Mouse (Mus musculus) Muller cell, postnatal 12 days (primary cell): ENCODE measurements around the gene Pogk.
A peak's percentile ranks its signal among the peaks of the same experiment; 100 is the strongest.

Source experiments
- DNase-seq: peaks from one replicate; pipeline ENCODE4 v3.0.0-alpha.2; 2015; ENCODE audit errors: inconsistent ontology term

Pogk gene

DNA sequence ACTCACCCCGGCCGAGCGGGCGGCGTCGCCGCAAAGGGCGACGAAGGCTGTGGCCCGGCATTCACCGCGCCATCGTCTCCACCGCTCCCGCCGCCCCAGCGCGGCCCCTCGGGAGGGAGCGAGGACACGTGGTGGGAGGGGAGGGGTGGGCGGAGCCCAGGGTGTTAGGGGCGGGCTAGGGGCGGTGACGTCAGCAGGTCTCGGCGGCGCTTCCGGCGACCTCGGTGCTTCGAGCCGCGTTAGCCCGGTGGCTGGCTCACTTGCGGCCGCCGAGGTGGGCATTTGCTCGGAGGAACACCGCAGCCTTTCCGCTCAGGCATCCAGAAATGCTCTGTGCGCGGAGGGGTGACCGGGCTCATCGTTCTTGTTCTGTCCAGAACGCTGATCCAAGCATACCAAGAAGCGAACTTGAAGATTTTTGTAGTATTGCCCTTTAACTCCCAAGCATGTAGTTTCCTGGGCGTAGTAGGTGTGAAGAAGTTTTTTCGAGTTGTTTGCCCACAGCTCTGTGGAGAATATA, at the start of gene Pogk:
Gene Pogk, minus strand, starts transcription at position 163 of the 520 bp plus-strand sequence.
- DNase-seq, result peak; percentile 93

DNA sequence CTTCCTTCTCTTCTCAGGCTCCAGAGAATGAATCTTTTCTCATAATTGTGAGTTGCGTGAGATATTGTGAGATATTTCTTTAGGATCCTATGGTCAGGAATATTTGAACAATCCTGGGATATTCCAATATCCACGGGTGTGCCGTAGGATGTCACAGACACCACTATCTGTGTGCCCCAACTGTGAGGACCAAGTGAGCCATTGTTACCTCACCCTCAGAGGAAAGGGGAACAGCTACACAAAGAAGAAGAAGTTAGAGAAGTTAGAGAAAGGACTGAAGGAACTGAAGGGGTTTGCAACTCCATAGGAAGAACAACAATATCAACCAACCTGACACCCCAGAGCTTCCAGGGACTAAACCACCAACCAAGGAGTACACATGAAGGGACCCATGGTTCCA, 32.3 kb upstream of the Pogk start:
- no peak for DNase-seq

DNA sequence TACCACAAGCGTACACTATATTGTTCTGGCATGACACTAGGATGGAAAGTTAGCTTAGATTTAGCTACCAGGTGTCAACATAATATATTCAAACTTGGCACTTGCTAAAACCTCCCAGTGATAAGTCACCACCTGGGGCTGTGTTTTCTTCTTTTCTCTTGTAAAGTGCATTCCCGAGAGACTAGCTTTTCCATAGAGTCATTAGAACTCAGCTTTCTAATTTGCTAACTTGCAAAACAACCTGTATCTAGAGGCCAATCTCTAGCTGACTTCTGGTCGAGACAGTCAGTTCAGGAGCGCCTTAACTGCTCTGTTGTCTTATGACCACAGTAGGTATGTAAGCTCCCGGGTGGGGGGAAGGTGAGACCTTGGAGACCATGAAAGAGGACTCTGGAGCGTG, 29.8 kb upstream of the Pogk start:
- DNase-seq, result no peak

DNA sequence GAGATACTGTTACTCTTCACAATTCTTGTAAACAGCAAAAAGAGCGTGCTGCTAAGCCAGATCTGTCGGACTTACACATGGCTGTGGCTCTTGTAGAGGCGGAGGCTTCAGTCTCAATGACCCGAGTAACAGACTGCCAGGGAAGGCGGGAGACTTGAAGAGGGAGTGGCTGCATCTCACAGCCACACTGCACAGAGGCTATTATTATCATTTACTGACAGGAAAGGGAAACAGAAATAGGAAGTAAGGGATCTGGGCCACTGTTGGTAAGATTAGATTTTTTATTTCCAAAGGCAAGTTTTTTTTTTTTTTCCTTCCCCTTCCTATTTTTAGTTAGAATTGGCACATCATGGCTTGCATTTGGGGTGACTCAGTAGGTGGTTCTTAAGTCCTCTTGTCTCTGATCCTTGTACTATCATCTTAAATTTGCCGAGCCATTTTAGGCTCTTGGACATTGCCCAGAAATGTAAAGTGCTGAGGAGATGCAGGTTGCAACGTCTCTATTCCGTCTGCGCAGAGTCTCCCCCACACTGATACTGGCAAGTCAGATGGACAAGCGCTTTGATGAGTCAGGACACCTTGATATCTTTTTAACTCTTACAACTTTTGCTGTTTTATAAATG, 20.3 kb upstream of the Pogk start:
- DNase-seq, result no peak

DNA sequence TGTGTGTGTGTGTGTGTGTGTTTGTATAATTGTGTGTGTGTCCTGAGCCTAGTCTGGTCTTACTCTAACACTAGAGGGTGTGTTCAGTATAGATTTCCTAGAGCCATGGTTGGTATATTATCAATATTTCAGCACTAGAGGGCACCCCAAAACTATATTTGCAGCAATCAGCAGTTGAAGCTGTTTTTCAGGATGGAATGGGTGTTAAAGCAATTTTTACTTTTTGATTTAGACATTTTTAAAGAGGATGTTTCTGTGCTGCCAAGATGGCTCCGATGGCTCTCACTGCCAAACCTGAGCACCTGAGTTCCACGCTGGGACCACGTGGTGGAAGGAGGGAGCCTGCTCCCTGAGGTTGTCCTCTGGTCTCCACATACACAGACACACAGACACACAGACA, 19.4 kb upstream of the Pogk start:
- peak; percentile 26 for DNase-seq

DNA sequence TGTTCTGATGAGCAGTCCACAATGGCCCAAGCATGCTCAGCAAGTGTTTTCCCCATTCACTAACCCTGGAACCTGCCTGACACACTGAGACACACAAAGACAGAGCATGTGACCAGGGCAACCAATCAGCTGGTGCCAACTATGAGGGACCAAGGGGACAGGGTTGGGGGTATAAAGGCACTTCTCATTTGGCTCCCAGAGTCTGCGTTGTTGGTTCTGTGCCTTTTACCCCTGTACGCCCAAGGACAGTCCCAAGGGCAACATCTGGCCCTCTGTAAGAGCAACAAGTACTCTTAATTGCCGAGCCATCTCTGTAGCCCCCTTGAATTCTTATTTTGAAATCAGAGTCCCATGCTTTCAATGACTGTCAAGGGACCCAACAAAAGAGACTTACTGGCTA, 2.6 kb upstream of the Pogk start:
- no peak for DNase-seq

DNA sequence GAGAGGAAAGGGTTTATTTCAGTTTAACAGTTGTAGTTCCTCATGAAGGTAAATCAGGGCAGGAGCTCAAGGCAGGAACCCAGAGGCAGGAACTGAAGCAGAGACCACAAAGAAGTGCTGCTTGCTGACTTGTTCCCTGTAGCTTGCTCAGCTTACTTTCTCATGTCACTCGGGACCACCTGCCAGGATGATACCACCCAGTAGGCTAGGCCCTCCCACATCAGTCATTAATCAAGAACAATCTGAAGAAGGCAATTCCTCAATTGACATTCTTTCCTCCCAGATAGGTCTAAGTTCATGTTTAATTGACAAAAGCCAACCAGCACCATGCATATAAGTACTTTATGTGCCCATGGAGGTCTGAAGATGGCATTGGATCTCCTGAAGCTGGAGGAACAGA, 1.9 kb upstream of the Pogk start:
- no peak for DNase-seq

DNA sequence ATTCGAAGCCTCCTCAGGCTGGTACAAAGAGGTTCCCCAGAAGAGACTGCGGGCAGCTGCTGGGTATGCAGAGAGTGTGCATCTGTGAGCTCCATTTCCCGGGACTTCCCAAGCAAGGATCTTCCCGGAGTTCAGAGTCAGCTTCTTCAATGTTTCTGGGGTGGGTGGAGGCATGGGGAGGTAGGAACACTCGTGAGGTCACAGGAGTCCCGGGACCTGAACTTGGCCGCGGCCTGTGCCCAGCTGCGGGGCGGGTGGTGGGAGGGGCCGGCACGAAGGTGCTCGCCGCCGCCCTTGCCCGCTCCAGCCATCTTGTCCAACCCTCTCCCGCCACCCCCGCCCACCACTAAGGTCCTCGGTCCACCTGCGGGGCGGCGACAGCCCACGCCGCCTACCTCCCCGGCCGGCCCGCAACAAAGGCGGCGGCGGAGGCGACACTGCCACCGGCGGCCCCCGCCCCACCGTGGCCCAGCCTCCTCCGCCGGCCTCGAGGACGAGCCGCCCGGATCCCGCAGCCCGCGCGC, 424 bp downstream of the Pogk start:
- peak; percentile 67 for DNase-seq

DNA sequence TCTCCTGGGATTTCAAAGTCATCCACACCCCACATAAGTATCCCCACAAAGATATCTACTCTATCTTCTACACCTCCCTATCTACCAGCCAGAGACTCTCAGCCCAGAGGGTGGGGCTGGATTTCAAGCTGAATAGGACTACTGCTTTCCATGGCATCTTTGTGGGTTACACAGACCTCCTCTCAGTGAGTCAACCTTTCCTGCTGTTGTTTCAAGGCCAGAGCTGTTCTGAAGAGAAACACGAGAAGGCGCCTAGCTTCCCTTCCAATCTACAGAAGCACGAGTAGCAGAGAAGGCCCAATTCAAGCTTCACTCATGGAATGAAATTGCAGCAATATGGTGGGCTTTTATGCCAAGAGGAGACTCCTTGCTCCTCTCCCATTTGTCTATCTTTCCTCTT, 5.8 kb downstream of the Pogk start:
- DNase-seq, result no peak

DNA sequence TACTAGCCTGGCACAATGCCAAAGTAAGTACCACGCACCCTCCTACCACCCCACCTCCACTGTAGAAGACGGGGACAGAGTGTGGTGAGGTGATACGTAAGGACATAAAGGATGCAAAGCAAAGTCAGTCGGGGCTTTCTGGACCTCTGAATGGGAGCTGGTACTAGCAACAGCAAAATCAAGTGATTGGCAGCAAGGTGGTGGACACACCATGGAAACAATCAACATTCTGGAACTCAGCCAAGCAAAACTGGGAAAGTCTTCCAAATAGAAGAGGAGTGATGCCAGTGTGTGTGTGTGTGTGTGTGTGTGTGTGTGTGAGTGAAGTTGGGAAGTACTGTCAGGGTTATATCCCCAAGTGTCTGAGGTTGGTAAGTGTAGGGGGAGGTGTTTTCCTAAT, 7.7 kb downstream of the Pogk start:
- DNase-seq, result peak; percentile 59

DNA sequence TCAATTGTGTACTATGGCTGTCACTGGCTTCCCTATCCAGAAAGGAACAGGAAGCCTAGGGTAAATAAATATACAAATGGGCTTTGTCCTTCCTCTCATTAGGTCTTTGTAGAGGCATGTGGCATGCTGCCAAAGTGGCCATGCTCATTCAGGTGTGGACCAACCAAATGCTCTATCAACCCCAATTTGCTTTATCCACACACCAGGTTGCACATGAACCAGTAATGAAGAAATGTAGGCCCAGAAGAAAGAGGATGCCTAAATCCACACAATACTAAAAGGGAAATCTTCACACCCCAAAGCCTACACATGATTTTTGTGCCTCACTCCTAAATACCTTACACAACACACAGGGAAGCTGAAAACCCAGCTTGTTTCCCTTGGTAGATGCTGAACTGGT, 8.2 kb downstream of the Pogk start:
- peak; percentile 42 for DNase-seq

DNA sequence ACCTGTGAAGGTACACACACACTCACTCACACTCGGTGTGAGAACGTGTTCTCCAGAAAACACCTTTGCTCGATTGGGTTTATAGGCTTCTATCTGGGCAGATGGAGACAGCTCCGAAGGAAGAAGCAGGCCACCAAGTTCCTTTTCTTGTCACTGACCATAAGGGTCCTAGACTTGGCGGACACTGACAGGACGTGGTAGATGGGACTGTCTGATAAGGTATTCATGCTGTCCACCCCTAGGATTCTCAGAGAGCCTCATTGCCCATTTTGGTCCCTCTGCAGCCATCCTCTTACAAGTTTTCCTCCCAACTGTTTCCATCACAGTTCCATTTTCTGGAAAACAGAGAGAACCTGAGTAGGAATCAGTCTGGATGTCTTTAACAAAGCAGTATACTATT, 13.3 kb downstream of the Pogk start:
- DNase-seq, result no peak

DNA sequence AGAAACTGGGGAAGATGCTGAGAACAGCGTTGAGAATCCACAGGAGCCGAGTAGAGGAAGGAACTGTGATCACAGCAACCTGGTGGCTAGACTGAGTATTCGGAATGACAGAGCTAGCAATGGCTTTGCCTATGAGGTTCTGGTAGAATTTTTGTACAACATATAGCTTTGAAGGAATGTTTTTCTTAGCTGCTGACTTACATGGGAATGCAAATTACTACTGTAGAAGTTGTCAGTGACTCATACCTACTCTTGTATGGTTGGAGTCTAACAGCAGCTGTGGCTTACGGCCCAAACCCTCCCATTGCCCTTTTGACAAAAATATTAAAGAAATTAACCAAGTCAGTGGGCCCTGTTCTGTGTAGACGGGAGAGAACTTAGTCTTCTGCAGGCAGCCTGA, 14.0 kb downstream of the Pogk start:
- DNase-seq, result no peak

DNA sequence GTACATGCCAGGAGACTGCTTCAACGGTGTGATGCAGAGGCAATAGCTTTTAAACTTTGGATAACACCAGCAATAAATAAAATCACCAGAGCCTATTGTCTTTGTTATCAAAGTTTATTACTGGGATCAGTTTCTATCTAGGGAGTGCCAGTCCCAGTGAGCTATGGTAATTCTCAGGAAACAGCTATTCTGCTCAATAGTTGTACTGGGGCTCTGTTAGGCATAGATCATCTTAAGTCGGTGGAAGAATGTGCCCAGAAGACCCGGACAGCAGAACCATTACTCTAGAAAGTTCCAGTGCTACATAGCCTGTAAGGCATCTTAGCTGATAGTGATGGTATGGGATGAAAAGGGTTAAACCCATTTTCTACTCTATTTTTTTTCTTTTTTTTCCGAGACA, 14.9 kb downstream of the Pogk start:
- no peak for DNase-seq

DNA sequence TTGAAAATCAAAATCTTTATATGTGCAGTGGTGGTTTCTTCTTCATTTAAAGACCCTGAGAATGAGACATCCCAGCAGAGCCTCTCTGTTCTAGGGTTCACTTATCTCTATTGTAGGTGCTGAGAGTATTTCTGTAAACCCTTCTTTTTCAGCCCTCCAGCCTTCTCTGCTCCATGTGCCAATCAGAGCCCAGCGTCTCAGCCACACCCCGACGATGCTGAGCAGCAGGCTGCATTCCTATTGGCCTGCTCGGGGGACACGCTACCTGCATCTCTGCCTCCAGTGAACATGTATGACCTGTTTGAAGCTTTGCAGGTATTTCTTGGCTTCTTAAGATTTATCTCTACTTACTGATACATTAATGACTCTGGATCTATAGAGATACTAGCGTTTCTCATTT, 18.0 kb downstream of the Pogk start:
- no peak for DNase-seq

DNA sequence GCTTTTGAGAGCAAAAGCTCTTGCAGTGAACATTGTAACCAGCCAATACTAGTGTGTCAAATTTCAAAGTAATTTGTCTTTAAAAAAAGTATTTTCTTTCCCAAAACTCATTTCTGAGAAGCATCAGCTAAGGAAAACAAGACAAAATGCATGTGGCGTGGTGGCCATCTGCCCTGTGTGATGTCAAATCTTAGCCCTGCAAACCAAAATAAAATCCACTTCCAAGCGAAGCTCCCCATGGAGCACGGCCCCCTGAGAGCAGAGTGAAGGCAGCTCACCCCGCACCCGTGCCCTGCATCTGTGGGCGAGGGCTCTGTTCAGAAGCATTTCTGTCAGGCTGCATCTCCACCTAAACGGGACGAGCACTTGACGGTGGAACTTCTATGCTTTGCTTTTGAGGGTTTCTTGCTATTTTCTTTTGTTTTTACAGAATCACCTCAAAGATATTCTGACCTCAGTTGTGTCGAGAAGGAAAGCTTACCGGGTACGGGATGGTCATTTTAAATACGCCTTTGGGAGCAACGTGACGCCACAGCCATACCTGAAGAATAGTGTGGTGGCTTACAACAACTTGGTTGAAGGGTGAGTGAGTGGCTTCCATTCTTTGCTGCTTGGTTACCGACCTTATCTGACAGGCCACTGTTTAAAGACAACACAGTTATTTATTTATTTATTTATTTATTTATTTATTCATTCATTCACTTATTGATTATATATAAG, 20.1 kb downstream of the Pogk start:
- no peak for DNase-seq

DNA sequence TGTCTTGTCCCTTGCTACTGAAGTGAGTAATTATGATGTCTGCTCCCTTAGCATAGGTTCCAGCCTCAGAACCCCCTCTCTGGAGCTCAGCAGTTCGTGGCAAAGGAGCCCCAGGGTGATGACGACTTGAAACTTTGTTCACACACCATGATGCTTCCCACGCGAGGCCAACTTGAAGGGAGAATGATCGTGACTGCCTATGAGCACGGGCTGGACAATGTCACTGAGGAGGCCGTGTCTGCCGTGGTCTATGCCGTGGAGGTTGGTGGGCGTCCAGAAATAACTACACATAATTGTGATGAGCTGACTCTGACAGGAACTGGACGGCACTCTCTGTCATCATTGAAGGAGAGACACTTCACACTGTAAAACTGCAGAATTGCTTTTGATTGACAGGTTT, 21.2 kb downstream of the Pogk start:
- DNase-seq, result no peak

DNA sequence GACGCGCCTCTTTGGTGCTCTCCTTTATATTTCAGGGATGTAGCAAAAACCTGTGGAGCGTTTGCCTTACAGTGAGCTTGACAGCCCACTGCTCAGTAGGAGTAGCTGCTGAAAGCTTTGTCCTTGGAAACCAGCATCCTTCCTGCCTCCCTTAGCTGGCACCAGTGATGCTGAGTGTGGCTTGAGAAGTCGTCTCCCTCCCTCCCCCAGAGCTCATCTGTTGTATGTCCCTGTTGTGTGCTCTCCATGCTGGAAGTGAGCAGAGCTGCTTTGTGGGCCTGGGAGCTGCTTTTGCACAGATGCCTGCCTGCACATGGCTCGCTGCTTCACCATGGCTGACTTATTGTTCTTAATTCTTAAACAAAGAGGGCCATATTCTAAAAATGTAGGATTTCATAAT, 24.2 kb downstream of the Pogk start:
- DNase-seq, result no peak

DNA sequence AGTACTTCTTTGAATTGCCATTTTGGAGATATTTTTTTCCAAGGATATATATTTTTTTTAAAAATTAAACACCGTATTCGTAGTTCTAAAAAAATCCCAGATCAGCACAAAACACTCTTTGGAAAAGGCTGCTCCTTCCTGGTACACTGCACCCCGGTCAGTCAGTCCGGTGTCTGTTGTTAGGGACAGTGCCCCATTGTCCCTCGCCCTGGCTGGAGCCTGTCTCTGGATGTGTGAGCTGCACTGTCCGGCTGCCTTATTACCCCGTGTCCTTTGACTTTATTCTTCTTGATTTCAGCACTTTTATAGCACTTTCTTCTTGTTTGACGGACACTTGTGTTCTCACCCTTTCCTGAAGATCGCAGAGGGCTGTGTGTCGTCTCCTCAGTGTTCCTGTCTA, 25.0 kb downstream of the Pogk start:
- DNase-seq, result no peak

DNA sequence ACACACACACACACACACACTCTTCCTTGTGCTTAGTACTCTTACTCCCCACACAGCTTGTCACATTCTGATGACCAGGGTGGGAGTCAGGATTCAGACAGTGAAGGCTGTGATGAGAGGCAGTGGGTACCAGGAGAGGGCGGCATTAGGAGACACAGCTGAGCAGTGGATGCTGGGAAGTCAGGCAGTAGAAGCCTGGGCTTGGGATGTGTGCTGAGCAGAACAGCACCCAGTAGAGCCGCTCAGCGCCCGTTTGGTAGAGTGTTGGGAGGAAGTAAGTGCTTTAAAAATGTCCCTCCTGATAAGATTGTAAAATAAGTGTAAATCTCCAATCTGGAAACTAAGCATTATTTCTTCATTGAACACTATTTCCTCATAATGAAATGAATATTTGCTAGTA, 27.0 kb downstream of the Pogk start:
- DNase-seq, result no peak

DNA sequence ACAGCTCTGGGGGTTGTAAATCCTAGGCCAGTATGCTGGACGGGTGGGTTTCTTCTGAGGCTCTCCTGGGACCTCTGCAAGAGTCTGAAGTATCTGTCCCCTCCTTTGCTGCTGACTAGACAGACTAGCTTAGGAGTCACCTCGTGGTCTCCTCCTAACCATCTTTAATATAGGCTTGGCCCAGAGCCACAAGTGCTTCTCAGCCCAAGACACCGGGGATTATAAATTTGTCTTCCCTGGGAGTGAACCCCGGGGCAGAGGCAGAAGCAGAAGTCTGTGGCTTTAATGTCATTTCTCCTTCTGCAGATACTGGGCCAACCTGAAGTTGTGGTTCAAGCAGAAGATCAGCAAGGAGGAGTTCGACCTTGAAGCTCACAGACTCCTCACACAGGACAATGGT, 27.8 kb downstream of the Pogk start:
- DNase-seq, result no peak

DNA sequence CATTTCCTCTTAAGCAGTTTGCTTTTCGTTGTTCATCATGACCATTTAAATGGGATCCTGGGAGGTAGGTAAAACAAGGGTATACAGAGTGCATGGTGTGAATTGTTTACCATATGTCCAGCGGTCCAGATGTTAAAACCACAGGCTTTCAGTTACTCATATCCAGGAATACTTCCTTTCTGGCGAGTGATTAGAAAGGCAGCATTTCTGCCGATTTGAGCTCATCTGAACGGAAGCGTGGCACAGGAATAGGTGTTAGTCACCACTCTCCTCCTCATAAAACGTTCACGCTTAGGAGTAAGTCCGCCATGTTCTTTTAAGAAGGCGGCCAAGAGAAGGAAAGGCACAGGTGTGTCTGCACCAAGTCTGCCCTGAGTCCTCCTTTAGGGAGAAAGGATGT, 28.3 kb downstream of the Pogk start:
- DNase-seq, result no peak

DNA sequence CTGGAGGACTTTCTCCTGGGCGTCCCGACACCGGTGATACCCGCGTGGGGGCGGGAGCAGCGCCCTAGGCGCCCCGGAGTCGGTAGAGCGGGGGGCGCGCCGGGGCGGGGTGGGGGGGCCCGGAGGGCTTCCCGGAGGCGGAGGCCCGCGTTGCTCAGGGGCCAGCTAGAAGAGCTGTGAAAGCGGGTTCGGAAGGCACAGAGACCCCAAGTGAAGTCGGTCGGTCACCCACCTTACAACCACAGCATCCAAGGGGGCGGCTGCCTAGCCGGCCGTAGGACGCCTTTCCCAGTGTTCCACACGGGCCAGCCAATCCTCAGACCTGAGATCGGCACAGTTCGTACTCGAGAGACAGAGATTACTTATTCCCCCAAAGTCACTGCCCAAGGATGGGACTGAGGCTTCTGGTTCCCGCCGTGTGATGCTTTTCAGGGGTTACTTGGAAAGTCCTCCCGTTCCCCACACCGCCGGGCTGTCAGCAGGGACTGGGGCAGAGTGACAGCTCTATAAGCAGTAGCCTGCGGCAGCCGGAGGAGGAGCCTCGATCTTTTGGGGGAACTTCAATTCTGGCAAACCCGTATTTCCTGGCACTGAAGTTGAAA, 29.9 kb downstream of the Pogk start:
- peak; percentile 76 for DNase-seq
